24 mouse cellular contexts compared by ENCODE assay signal in the genomic region with DNA sequence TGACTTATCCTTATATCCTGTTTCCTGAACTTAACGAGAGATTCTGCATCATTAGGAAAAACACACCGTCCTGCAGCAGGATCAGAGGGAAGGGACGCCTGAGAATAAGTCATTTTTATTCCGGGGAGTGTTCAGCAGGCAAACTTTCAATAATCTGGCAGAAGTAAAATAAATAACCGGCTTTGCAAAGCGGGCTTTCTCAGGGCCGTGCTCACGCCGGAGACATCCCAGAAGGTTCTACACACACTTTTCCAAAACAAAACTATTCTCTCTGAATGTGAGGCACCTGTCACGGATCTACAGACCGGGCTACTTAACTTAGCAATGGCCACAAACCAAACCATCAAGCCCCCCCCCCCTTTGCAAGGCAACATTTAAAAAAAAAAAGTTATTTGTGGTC.
"Had no signal": no experiment of that assay in that cellular context is flagged by ENCODE, and none has a peak within 500 bp of the region (broad histone marks: within the 10 kb centered on the region; RNA-seq: fewer than 3 reads in every experiment).

No protein-coding gene starts in this region.

- H3K4me2 ChIP-seq: heart, embryonic 11.5 days; heart, embryonic 13.5 days; heart, embryonic 15.5 days; hindbrain, embryonic 13.5 days; hindbrain, embryonic 15.5 days; kidney, embryonic 15.5 days; liver, embryonic 11.5 days had no signal

- H3K4me1 ChIP-seq: heart, embryonic 15.5 days had no signal

- H3K4me3 ChIP-seq: heart, embryonic 13.5 days; heart, embryonic 15.5 days; hindbrain, embryonic 13.5 days; hindbrain, embryonic 15.5 days; kidney, embryonic 15.5 days; layer of hippocampus, adult 2 months; left cerebral cortex, adult 2 months had no signal

- H3K9ac ChIP-seq: forebrain, postnatal 0 days; heart, embryonic 13.5 days; heart, embryonic 15.5 days; hindbrain, embryonic 13.5 days; hindbrain, embryonic 15.5 days; kidney, embryonic 15.5 days; liver, embryonic 14.5 days had no signal

- H3K36me3 ChIP-seq: heart, embryonic 13.5 days; heart, embryonic 15.5 days; hindbrain, embryonic 13.5 days; hindbrain, embryonic 15.5 days; kidney, embryonic 15.5 days had no signal

- H3K27me3 ChIP-seq: heart, embryonic 13.5 days; heart, embryonic 15.5 days; hindbrain, embryonic 13.5 days; hindbrain, embryonic 15.5 days; kidney, embryonic 15.5 days had no signal

- DNase-seq: forebrain, postnatal 0 days; gastrocnemius, postnatal 14 days; gastrocnemius, postnatal 36 days; heart, adult 18-20 months; heart, postnatal 14 days; heart, postnatal 36 days; kidney, adult 11 months; kidney, adult 2 months; kidney, adult 9 months; kidney, postnatal 10 days; kidney, postnatal 36 days; liver had no signal

- H3K27ac ChIP-seq: heart, embryonic 13.5 days; heart, embryonic 15.5 days; hindbrain, embryonic 13.5 days; hindbrain, embryonic 15.5 days; hindbrain, postnatal 0 days; kidney, embryonic 15.5 days; layer of hippocampus, adult 2 months; left cerebral cortex, adult 2 months; liver, embryonic 14.5 days had no signal

- H3K9me3 ChIP-seq: heart, embryonic 13.5 days; heart, embryonic 15.5 days; hindbrain, embryonic 13.5 days; hindbrain, embryonic 15.5 days; kidney, embryonic 15.5 days had no signal

- ATAC-seq: forebrain, postnatal 0 days; hindbrain, postnatal 0 days; intestine, embryonic 16.5 days had no signal
